Mouse (Mus musculus) bone marrow macrophage, adult 2 months (primary cell): ENCODE measurements at regions not wholly inside any gene's neighbourhood (a gene's known extent, or its start where the extent isn't known, plus 50 kb on each side); places are given as distances from the start of the nearest gene placed in this dataset.

ENCODE experiments used
- CTCF ChIP-seq: IDR thresholded peaks from 2 replicates; pipeline ENCODE4 v1.5.1; 2012; ENCODE audit warnings: low read depth, mild to moderate bottlenecking, low read length, moderate library complexity
- POLR2A ChIP-seq: IDR thresholded peaks from 2 replicates; pipeline ENCODE4 v1.6.1; 2012; ENCODE audit warnings: mild to moderate bottlenecking, low read depth, low read length, borderline replicate concordance

GRCm38 (mm10) chr16:50753046-50753445, 162.1 kb upstream of the Ccdc54 start:
- TF ChIP-seq CTCF (no peak), POLR2A (no peak)
